18 mouse cellular contexts compared by ENCODE assay signal in genomic region chr7:141593056-141593455, GRCm38 (mm10). TPM values are rescaled to one million over a fixed set of nuclear protein-coding genes. Genes with fewer than 3 reads are reported as not detected.
DNase-seq lines count a peak whose midpoint lies in the region; ATAC-seq and TF ChIP-seq lines count a peak whose summit lies in the region.
"Had no signal": no experiment of that assay in that cellular context is flagged by ENCODE, and none has a peak within 500 bp of the region (broad histone marks: within the 10 kb centered on the region; RNA-seq: fewer than 3 reads in every experiment).

No protein-coding gene starts in this region.

- H3K27ac ChIP-seq in midbrain, embryonic 11.5 days (ENCODE audit: low read depth, low read length): no peak overlapping the region
- H3K27ac ChIP-seq in midbrain, embryonic 14.5 days (replicated peaks; ENCODE audit: low read depth, low read length): no peak overlapping the region
- 0 out of 2 replicates have a peak overlapping the region, but pooled peaks have one; percentile 35 for H3K27ac ChIP-seq in intestine, embryonic 16.5 days (ENCODE audit: low read length)
- peak overlapping the region; percentile 95 for H3K27ac ChIP-seq in small intestine, adult 2 months (ENCODE audit: insufficient read depth, low read depth, low read length)
- H3K27ac ChIP-seq: embryonic facial prominence, embryonic 10.5 days; embryonic facial prominence, embryonic 12.5 days; forebrain, embryonic 13.5 days; forebrain, embryonic 15.5 days had no signal

- no peaks in the 10 kb centered on the region for H3K9me3 ChIP-seq in midbrain, embryonic 11.5 days (ENCODE audit: control insufficient read depth, low read length)
- no peaks in the 10 kb centered on the region for H3K9me3 ChIP-seq in midbrain, embryonic 14.5 days (ENCODE audit: control insufficient read depth, low read length)
- H3K9me3 ChIP-seq in intestine, embryonic 16.5 days (ENCODE audit: control insufficient read depth, low read length): no peaks in the 10 kb centered on the region
- H3K9me3 ChIP-seq: embryonic facial prominence, embryonic 10.5 days; embryonic facial prominence, embryonic 12.5 days; forebrain, embryonic 13.5 days; forebrain, embryonic 15.5 days had no signal

- peak; percentile 12 for DNase-seq in midbrain, embryonic 11.5 days (ENCODE audit: low spot score, missing footprints)
- DNase-seq in midbrain, embryonic 14.5 days: no peak
- DNase-seq in cerebellum, postnatal 36 days: no peak
- no peak for DNase-seq in urinary bladder, postnatal 36 days (ENCODE audit: low spot score in 2 of 2)
- DNase-seq: adrenal gland, adult 2 months; adrenal gland, postnatal 10 days; adrenal gland, postnatal 25 days; cerebellum, adult 11 months; cerebellum, adult 18-20 months; cerebellum, adult 8-10 months; cerebellum, adult 9-11 months; cerebellum, postnatal 14 days had no signal

- H3K9ac ChIP-seq in midbrain, embryonic 11.5 days (ENCODE audit: low read length): no peak overlapping the region
- no peak overlapping the region for H3K9ac ChIP-seq in midbrain, embryonic 14.5 days (replicated peaks; ENCODE audit: low read length)
- no peak overlapping the region for H3K9ac ChIP-seq in intestine, embryonic 16.5 days (ENCODE audit: low read depth, low read length)
- H3K9ac ChIP-seq: embryonic facial prominence, embryonic 12.5 days; forebrain, embryonic 13.5 days; forebrain, embryonic 15.5 days had no signal

- ATAC-seq in midbrain, embryonic 11.5 days (ENCODE audit: low FRiP score): no peak
- no peak for ATAC-seq in midbrain, embryonic 14.5 days (ENCODE audit: low FRiP score, low TSS enrichment)
- peak; percentile 58 for ATAC-seq in intestine, embryonic 16.5 days
- ATAC-seq: forebrain, embryonic 13.5 days; forebrain, embryonic 15.5 days had no signal

- no peak overlapping the region for H3K4me2 ChIP-seq in midbrain, embryonic 11.5 days
- H3K4me2 ChIP-seq in midbrain, embryonic 14.5 days (ENCODE audit: low read length): no peak overlapping the region
- H3K4me2 ChIP-seq in intestine, embryonic 16.5 days (ENCODE audit: low read depth, low read length): no peak overlapping the region
- H3K4me2 ChIP-seq: embryonic facial prominence, embryonic 12.5 days; forebrain, embryonic 13.5 days; forebrain, embryonic 15.5 days had no signal

- H3K36me3 ChIP-seq in midbrain, embryonic 11.5 days (ENCODE audit: control insufficient read depth, insufficient read depth, low read length): peaks cover 5% of the 10 kb centered on the region; the same call in 1 of the 2 replicates
- peaks cover 42% of the 10 kb centered on the region for H3K36me3 ChIP-seq in midbrain, embryonic 14.5 days (ENCODE audit: control insufficient read depth, insufficient read depth, low read length)
- H3K36me3 ChIP-seq in intestine, embryonic 16.5 days (ENCODE audit: control insufficient read depth, insufficient read depth, low read length): peaks cover 8% of the 10 kb centered on the region; the same call in 1 of the 2 replicates
- peaks cover 28% of the 10 kb centered on the region for H3K36me3 ChIP-seq in small intestine, adult 2 months (ENCODE audit: control insufficient read depth, insufficient read depth, low read length)

- no peak overlapping the region for H3K4me3 ChIP-seq in midbrain, embryonic 11.5 days (ENCODE audit: low read depth, low read length)
- H3K4me3 ChIP-seq in midbrain, embryonic 14.5 days (replicated peaks; ENCODE audit: low read depth, low read length): no peak overlapping the region
- no peak overlapping the region for H3K4me3 ChIP-seq in intestine, embryonic 16.5 days (ENCODE audit: low read length)
- no peak overlapping the region for H3K4me3 ChIP-seq in small intestine, adult 2 months (ENCODE audit: low read depth, low read length)
- H3K4me3 ChIP-seq: embryonic facial prominence, embryonic 10.5 days; embryonic facial prominence, embryonic 12.5 days; forebrain, embryonic 13.5 days; forebrain, embryonic 15.5 days had no signal

- TF ChIP-seq POLR2A in small intestine, adult 2 months (IDR thresholded peaks at IDR 0.05; ENCODE audit: low read depth, low read length): no peak

- no peaks in the 10 kb centered on the region for H3K4me1 ChIP-seq in midbrain, embryonic 11.5 days (ENCODE audit: control insufficient read depth, insufficient read depth, low read length)
- H3K4me1 ChIP-seq in midbrain, embryonic 14.5 days (ENCODE audit: control insufficient read depth, insufficient read depth, low read length): no peaks in the 10 kb centered on the region
- 0 out of 2 replicates have a peak, but pooled peaks cover 6% of the 10 kb centered on the region for H3K4me1 ChIP-seq in intestine, embryonic 16.5 days (ENCODE audit: control insufficient read depth, insufficient read depth, low read length)
- peaks cover 22% of the 10 kb centered on the region for H3K4me1 ChIP-seq in small intestine, adult 2 months (ENCODE audit: control insufficient read depth, insufficient read depth, insufficient read length, low read length)
- H3K4me1 ChIP-seq: embryonic facial prominence, embryonic 10.5 days; embryonic facial prominence, embryonic 12.5 days; forebrain, embryonic 13.5 days; forebrain, embryonic 15.5 days had no signal

- TF ChIP-seq CTCF in small intestine, adult 2 months (IDR thresholded peaks at IDR 0.05; ENCODE audit: extremely low read depth, insufficient read length, insufficient replicate concordance, low read depth, low read length): no peak

- no peaks in the 10 kb centered on the region for H3K27me3 ChIP-seq in midbrain, embryonic 11.5 days (ENCODE audit: control insufficient read depth, insufficient read depth, low read length)
- H3K27me3 ChIP-seq in midbrain, embryonic 14.5 days (ENCODE audit: control insufficient read depth, insufficient read depth, low read length): no peaks in the 10 kb centered on the region
- no peaks in the 10 kb centered on the region for H3K27me3 ChIP-seq in intestine, embryonic 16.5 days (replicated peaks; ENCODE audit: control insufficient read depth, insufficient read depth, low read length)
- no peaks in the 10 kb centered on the region for H3K27me3 ChIP-seq in small intestine, adult 2 months (ENCODE audit: control insufficient read depth, insufficient read depth, low read length)
- H3K27me3 ChIP-seq: embryonic facial prominence, embryonic 12.5 days; forebrain, embryonic 13.5 days; forebrain, embryonic 15.5 days had no signal

- 95% methylated on average over 6 of the region's 6 CpGs for WGBS in midbrain, embryonic 11.5 days
- whole genome bisulfite sequencing in midbrain, embryonic 14.5 days: 96% methylated on average over 6 of the region's 6 CpGs
- WGBS in intestine, embryonic 16.5 days: 78% methylated on average over 6 of the region's 6 CpGs
- 36% methylated on average over 6 of the region's 6 CpGs for WGBS in small intestine, adult 2 months

RNA-seq across cellular contexts. Expression of gene Ap2a2, which starts 31.1 kb away (rescaled TPM):
- polyA plus RNA-seq in midbrain, embryonic 11.5 days (2014; fragmentation: Nextera tagmentation; extraction: Ambion mirVana): 76.6 and 81.1 TPM in 2 replicates
- polyA plus RNA-seq in midbrain, embryonic 14.5 days (2014; fragmentation: Nextera tagmentation; extraction: Ambion mirVana): 95.4 and 103 TPM in 2 replicates
- polyA plus RNA-seq in intestine, embryonic 16.5 days (2015; fragmentation: Nextera tagmentation; extraction: Ambion mirVana): 89.4 and 103 TPM in 2 replicates
- polyA plus RNA-seq in small intestine, adult 2 months (2012; rRNA removed): 49.6 and 109 TPM in 2 replicates

RNA-seq across cellular contexts. Expression of gene Chid1, which starts 53.4 kb away (rescaled TPM):
- polyA plus RNA-seq in midbrain, embryonic 11.5 days (2014; fragmentation: Nextera tagmentation; extraction: Ambion mirVana): 23.3 and 26.4 TPM in 2 replicates
- polyA plus RNA-seq in midbrain, embryonic 14.5 days (2014; fragmentation: Nextera tagmentation; extraction: Ambion mirVana): 37.9 and 40.2 TPM in 2 replicates
- 69.8 and 76.5 TPM in 2 replicates for polyA plus RNA-seq in intestine, embryonic 16.5 days (2015; fragmentation: Nextera tagmentation; extraction: Ambion mirVana)
- 21.5 and 30.7 TPM in 2 replicates for polyA plus RNA-seq in small intestine, adult 2 months (2012; rRNA removed)

Comparison
In these comparisons a context has a peak if more than half of its experiments do, and no peak if none do; other contexts are left out.
1. H3K27ac ChIP-seq: peak in intestine, embryonic 16.5 days (single experiment) and small intestine, adult 2 months (single experiment); none in midbrain, embryonic 11.5 days (single experiment) and midbrain, embryonic 14.5 days (single experiment).